Mouse (Mus musculus) adrenal gland, postnatal 36 days (tissue): ENCODE results near the gene Ccdc61. TPM values are rescaled to one million over a fixed set of nuclear protein-coding genes. Genes with fewer than 3 reads are reported as not detected.

ENCODE experiments used
- DNase-seq, 2 experiments: peaks; one replicate each; pipeline ENCODE4 v3.0.0; 2021; ENCODE audit warnings: mixed read lengths in 1 of 2
- long read RNA-seq, 2 experiments: library from polyadenylated mRNA; stranded (forward); transcript quantifications; one replicate each; pipeline ENCODE4 v2.0.0; 2021; ENCODE audit warnings: borderline sequencing depth in 2 of 2
- total RNA-seq, 2 experiments: library from RNA; stranded (reverse); gene quantifications; 2 replicates each; pipeline ENCODE4 v1.2.3; 2021

Gene Ccdc61
- 10 to 100 TPM; 11.5 to 12.1 TPM for total RNA-seq
- long read RNA-seq, experiment 1, transcript Ccdc61-201 (14 exons, 2,022 nt) = major isoform, 9 of 23 reads
- long read RNA-seq, experiment 1, partial matches to known transcripts = 1 of 23 reads
- long read RNA-seq, experiment 1, other reads (novel, unspliced or antisense) = 12 of 23 reads
- long read RNA-seq, experiment 2, partial matches to known transcripts = 1 of 9 reads
- long read RNA-seq, experiment 2, other reads (novel, unspliced or antisense) = 5 of 9 reads

DNA sequence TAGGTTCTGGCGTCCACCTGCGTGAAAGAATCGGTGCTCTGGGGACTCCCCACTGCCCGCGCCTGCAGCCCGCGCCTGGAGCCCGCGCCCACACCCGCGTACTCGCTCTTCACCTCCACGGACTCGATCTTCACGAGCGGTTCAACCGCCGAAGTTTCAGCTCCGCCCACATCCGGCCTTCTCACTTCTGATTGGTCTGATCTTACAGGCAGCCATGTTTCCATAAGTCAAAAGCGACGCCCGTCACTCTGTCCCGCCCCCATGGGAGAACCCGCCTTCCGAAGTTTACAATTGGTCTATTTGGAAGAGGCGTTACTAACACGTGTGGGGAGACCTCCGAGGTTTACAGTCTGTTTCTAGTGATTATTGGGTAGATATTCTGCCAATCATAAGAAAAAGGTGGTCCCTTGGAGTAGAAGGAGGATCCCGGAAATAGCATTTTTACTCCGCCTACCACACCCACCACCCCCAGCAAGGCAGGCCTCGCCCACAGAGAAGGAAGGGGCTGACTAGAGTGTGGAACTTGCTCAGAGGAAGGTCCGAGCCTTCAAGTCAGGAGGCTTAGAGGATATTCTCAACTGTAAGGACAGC is at the start of gene Ccdc61:
Ccdc61 (minus strand) TSS at position 175 of the 591 bp plus-strand sequence.
- DNase-seq = peak; percentile 94 to 96

- peak; percentile 33 to 43 for DNase-seq
Measured at GRCm38 (mm10) chr7:18959446-18959845, 49.2 kb upstream of the Ccdc61 start.

- no peak for DNase-seq
Measured at GRCm38 (mm10) chr7:18958384-18958766, 48.2 kb upstream of the Ccdc61 start.

- DNase-seq = peak; percentile 80 to 86
Measured at GRCm38 (mm10) chr7:18957569-18958383, 47.6 kb upstream of the Ccdc61 start.

DNA sequence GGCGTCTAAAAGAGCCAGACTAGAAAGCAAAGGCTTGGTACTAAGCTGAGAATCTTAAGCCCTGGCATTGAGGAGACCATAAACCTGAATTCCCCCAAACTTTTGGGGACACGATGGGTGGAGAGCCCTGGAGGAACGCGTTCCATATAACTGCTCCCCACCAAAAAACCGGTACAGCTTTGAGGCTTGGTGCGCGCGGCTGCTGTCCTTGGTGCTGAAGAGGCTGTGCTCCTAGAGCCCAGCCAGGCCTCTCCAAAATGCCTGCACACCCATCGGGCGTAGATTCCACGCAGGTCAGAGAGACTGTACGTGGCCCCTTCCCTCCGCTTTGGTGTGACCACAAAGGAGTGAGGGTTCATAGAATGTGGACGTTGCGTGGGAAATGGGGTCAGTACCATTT is 41.2 kb upstream of the Ccdc61 start:
- peak; percentile 72 to 82 for DNase-seq

DNA sequence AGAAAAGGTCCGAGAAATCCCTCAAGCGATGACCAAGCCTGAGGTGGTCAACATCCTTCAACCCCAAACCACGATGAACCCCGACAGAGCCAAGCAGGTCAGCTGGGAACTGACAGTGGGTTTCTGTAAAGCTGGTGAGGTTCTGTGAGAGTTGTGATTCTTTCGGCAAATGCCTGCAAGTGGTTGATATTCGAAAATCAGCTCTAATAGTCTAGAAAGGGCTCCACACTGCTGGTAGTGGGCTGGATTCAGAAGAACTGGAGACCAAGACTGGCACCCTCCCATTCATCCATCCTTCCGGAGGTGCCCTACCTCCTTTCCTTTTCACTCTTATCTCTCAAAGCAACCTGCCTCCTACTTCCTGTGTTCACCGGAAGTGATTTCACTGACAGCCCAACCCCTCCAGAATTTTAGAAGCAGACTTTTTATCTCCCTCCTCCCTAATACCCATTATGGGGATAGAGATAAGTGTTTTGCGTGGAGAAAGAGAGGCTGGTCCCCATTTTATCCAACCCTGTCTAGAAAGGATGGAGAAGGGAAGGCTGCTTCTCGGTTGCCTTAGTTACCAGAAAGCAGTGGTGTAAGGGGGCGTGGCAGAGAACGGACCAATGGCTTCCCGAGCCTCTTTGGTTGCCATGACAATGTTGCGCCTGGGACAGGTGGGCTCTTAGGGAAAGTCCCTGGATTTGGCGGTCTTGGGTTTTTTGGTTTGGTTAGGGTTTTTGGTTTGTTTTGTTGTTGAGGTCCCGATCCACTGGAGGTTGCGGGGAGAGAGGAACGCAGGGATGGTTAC is 40.5 kb upstream of the Ccdc61 start:
- DNase-seq = no peak

GRCm38 (mm10) chr7:18949781-18950522 is 39.7 kb upstream of the Ccdc61 start:
- no peak for DNase-seq

GRCm38 (mm10) chr7:18948151-18948550 is 37.9 kb upstream of the Ccdc61 start:
- DNase-seq = peak; percentile 42 to 59

DNA sequence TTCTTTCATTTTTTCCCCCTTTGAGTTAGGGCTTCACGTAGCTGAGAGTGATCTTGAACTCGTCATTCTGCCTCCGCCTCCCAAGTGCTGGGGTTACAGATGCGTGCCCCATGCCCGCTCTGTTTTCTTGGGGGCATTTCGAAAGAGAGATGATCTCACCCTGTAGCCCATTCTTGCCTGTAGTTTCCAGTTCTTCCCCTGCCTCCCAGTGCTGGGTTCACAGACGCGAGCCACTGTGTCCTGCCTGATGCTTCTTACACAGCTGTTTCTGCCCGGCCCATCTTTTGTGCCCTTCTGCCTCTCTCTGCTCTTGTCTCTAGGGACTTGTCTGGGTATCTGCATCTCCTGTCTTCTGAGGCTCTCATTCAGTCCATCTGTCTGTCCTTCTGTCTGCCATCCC is 32.6 kb upstream of the Ccdc61 start:
- no peak for DNase-seq

DNA sequence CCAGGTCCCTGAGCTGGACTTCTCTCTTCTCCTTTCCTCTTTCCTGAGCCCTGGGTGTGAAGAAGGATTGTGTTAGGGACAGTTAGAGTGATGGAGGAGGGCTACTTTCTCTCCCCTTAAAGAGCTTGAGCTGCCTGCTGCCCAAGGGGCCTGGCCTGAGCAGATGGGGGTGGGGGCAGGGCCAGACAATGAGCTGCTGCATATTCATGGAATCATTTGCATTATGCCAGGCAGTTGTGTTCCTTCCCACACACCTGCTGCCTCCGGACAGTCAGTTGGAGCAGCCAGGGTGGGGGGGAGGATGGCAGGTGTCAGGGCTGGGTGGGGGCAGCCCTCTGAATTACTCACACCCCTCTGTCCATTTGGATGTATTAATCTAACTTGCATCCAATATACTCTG is 32.2 kb upstream of the Ccdc61 start:
- no peak for DNase-seq

GRCm38 (mm10) chr7:18927759-18928158 is 17.5 kb upstream of the Ccdc61 start:
- peak; percentile 26 to 62 for DNase-seq

DNA sequence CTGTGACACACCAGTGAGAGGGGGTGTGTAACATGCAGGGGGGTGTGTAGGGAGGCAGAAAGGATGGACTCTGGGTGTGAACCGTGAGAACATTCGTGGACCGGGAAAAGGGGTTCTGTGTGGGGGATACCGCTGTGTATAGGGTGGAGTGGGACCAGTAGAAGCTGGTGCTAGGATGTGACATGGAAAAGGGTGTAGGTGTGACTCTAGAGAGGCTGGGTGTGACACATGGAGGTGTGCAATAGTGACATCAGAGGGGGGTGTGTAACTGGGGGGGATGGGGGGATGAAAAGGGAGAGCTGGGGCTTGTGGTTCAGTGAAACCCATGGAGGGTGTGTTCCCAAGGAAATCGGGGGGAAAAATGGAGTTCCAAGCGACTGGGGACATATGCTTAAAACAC is 16.7 kb upstream of the Ccdc61 start:
- no peak for DNase-seq

DNA sequence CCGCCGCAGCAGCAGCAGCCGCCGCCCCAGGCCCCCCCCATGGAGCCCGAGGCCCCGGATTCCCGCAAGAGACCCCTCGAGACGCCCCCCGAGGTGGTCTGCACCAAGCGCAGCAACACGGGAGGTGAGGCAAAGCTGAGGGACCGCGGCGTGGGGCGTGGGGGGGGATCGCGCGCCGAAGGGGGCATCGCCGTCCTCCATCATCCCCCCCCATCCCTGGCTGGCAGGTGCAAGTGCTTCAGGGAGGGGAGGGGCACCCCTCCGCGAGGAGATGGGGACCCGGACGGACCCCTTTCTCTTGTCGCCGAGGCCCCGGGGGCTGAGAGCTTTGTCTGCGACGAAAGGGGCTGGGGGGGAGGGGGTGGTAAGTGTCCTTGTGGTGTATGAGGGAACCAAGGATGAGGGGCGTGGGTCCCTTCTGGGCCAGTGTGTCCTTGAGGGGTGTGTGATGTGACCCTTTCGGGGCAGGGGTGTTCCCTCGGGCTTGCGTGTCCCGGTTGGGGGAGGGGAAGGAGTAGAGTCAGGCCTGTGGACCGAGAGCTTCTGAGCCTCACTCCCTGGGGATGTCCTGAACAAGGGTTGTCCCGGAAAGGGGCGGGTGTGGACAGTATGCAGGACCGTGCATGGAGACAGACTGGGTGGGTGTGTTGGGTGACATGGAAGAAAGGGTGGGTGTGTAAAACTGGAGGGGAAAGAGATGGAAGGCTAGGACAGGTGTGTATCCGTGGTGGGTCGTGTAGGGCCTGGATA is 16.0 kb upstream of the Ccdc61 start:
- peak; percentile 45 to 58 for DNase-seq

DNA sequence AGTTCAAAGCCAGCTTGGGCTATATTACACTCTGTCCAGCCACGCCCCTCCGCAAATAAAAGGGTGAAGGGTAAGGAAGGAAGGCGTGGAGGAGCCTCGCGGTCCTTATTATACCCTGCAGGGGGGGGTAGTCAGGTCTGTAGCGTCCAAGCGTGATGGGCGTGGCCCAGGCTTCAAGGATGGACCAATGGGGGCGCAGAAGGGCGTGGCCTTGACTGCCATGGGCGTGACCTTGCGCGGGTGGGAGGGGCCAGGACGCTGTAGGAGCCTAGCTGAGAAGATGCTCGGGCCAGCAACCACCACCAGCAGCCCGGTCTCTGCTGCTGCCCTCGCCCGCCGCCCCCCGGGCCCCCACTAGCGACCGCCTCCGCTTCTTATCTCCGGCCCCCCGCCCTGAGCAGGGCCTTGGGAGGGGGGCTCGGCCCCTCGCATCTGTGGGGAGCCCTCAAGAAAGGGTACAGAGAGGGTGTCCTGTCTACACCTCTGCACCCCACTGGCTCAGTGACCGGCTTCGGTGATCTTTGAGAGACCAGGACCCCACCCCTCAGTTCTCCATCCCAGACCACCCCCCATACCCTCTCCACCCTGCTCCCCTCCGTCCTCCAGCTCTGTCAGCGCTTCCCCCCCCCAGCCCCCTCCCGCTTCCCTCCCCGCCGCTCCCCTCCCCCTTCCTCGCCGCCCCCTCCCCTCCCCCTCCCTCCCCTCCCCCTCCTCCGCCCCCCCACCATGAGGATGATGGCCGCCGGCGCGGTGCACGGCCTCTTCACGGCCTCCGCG is 15.1 kb upstream of the Ccdc61 start, which contains the start of gene Nova2:
Nova2 (plus strand) TSS at position 727 of the 777 bp plus-strand sequence.
- peak; percentile 89 to 92 for DNase-seq

DNA sequence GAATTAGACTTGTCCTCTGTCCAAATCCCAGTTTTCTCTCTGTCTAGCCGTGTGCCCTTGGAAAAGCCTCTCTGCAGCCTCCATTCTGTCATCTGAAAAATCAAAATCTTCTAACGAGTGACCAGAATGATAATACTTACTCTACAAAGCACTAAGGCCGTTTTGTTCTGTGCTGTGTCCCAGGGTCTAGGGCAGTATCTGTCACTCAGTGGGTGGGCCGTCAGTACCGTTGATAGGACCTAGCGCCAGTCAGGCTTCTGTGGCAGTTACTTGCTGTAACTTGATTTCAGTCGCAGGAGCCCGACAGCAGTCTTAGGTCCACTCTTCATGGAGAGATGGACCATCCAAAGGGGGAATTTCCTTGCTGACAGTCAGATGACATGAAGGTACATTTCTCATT is 14.1 kb upstream of the Ccdc61 start:
- no peak for DNase-seq

DNA sequence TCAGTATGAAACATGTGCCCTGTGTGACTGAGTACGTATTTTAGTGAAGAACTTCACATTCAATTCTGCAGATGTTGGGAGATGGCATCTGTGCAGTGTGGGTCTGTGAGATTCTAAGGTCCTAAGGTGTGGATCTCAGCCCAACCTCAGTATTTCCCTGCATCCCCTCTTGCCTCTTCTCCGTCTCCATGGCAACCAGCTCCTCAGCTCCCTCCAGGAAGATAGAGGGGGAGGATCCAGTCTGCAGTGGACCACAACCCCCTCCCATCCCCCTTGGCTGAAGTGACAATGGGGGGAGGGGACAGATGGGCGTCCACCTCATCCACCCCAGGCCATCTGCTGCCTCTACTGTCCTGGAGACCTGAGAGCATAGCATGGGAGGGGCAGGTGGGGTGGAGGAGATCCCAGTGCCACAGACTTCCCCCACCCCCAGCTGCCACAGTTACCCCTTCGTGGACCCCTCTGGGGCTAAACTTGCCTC is 13.5 kb upstream of the Ccdc61 start:
- no peak for DNase-seq

GRCm38 (mm10) chr7:18923267-18923666 is 13.1 kb upstream of the Ccdc61 start:
- DNase-seq = no peak

GRCm38 (mm10) chr7:18922807-18923206 is 12.6 kb upstream of the Ccdc61 start:
- DNase-seq = no peak

- DNase-seq = peak; percentile 65 to 80
Measured at GRCm38 (mm10) chr7:18921069-18921468, 10.9 kb upstream of the Ccdc61 start.

GRCm38 (mm10) chr7:18917931-18918330 is 7.7 kb upstream of the Ccdc61 start:
- DNase-seq = peak; percentile 30 to 37
